In genomic region chr9:83628669-83629612, GRCm38 (mm10) we compare ENCODE assay signal across 12 mouse cellular contexts.
DNase-seq lines count a peak whose midpoint lies in the region; ATAC-seq lines count a peak whose summit lies in the region.
"Had no signal": no experiment of that assay in that cellular context is flagged by ENCODE, and none has a peak within 500 bp of the region (broad histone marks: within the 10 kb centered on the region; RNA-seq: fewer than 3 reads in every experiment).

No protein-coding gene starts in this region.

- H3K4me3 ChIP-seq in embryonic facial prominence, embryonic 13.5 days = no peak overlapping the region
- no peak overlapping the region for H3K4me3 ChIP-seq in hindbrain, embryonic 16.5 days (ENCODE audit: low read length)
- peak overlapping the region; percentile 12; the same call in 1 of the 2 replicates for H3K4me3 ChIP-seq in midbrain, embryonic 16.5 days (ENCODE audit: low read depth, low read length)

- DNase-seq in embryo, embryonic 11 days = peak; percentile 48
- no peak for DNase-seq in embryo, embryonic 10.5 days (ENCODE audit: low spot score)
- DNase-seq in urinary bladder, adult 2 months (ENCODE audit: low spot score) = no peak
- DNase-seq in layer of hippocampus, postnatal 14 days (ENCODE audit: low spot score in 2 of 2) = no peak
- no peak for DNase-seq in gastrocnemius, postnatal 36 days
- DNase-seq: adrenal gland, postnatal 36 days; cerebellum, postnatal 36 days; gastrocnemius, postnatal 14 days; layer of hippocampus, adult 9-11 months had no signal

- peak overlapping the region; percentile 37 for H3K4me2 ChIP-seq in embryonic facial prominence, embryonic 13.5 days
- H3K4me2 ChIP-seq in hindbrain, embryonic 16.5 days (ENCODE audit: low read length) = peak overlapping the region; percentile 42
- peak overlapping the region; percentile 31 for H3K4me2 ChIP-seq in midbrain, embryonic 16.5 days (ENCODE audit: low read length)

- intact Hi-C loops in gastrocnemius, postnatal 36 days (cut with DNase I) = no loop called here

- 19% methylated on average over 19 of the region's 19 CpGs for WGBS in embryonic facial prominence, embryonic 13.5 days
- 27% methylated on average over 19 of the region's 19 CpGs for WGBS in hindbrain, embryonic 16.5 days
- WGBS in midbrain, embryonic 16.5 days = 22% methylated on average over 19 of the region's 19 CpGs

- no peak overlapping the region for H3K9ac ChIP-seq in embryonic facial prominence, embryonic 13.5 days
- H3K9ac ChIP-seq in hindbrain, embryonic 16.5 days (ENCODE audit: low read depth, low read length) = peak overlapping the region; percentile 58
- peak overlapping the region; percentile 22 for H3K9ac ChIP-seq in midbrain, embryonic 16.5 days (ENCODE audit: low read depth, low read length)

- H3K27ac ChIP-seq in embryonic facial prominence, embryonic 13.5 days = peak overlapping the region; percentile 22; the same call in 1 of the 2 replicates
- H3K27ac ChIP-seq in hindbrain, embryonic 16.5 days (ENCODE audit: low read depth, low read length) = peak overlapping the region; percentile 78
- H3K27ac ChIP-seq in midbrain, embryonic 16.5 days (ENCODE audit: low read length) = peak overlapping the region; percentile 82

- H3K27me3 ChIP-seq in embryonic facial prominence, embryonic 13.5 days = no peaks in the 10 kb centered on the region
- no peaks in the 10 kb centered on the region for H3K27me3 ChIP-seq in hindbrain, embryonic 16.5 days (replicated peaks; ENCODE audit: control insufficient read depth, insufficient read depth, low read length)
- H3K27me3 ChIP-seq in midbrain, embryonic 16.5 days (ENCODE audit: control insufficient read depth, insufficient read depth, low read depth, low read length) = no peaks in the 10 kb centered on the region

- no peak for ATAC-seq in embryonic facial prominence, embryonic 13.5 days (ENCODE audit: insufficient number of reproducible peaks, insufficient read depth, low FRiP score, low TSS enrichment, low read depth)
- peak; percentile 80 for ATAC-seq in hindbrain, embryonic 16.5 days
- peak; percentile 74 for ATAC-seq in midbrain, embryonic 16.5 days

- H3K9me3 ChIP-seq in embryonic facial prominence, embryonic 13.5 days = no peaks in the 10 kb centered on the region
- H3K9me3 ChIP-seq in hindbrain, embryonic 16.5 days (ENCODE audit: control insufficient read depth, low read length) = no peaks in the 10 kb centered on the region
- H3K9me3 ChIP-seq in midbrain, embryonic 16.5 days (replicated peaks; ENCODE audit: control insufficient read depth, low read length, poor library complexity, severe bottlenecking) = no peaks in the 10 kb centered on the region

- H3K36me3 ChIP-seq in embryonic facial prominence, embryonic 13.5 days = no peaks in the 10 kb centered on the region
- no peaks in the 10 kb centered on the region for H3K36me3 ChIP-seq in hindbrain, embryonic 16.5 days (ENCODE audit: control insufficient read depth, insufficient read depth, low read length)
- H3K36me3 ChIP-seq in midbrain, embryonic 16.5 days (ENCODE audit: control insufficient read depth, insufficient read depth, low read length) = no peaks in the 10 kb centered on the region

- peaks cover 34% of the 10 kb centered on the region for H3K4me1 ChIP-seq in embryonic facial prominence, embryonic 13.5 days
- H3K4me1 ChIP-seq in hindbrain, embryonic 16.5 days (ENCODE audit: control insufficient read depth, insufficient read depth, low read depth, low read length) = peaks cover 7% of the 10 kb centered on the region
- H3K4me1 ChIP-seq in midbrain, embryonic 16.5 days (ENCODE audit: control insufficient read depth, insufficient read depth, low read length) = peaks cover 13% of the 10 kb centered on the region

Comparison
In these comparisons a context has a peak if more than half of its experiments do, and no peak if none do; other contexts are left out.
1. H3K27ac ChIP-seq: peak in every context shown above with its lines; median percentile 82 in midbrain, embryonic 16.5 days; 78 in hindbrain, embryonic 16.5 days; 22 in embryonic facial prominence, embryonic 13.5 days.